Mouse (Mus musculus): ENCODE measurements around the gene Prdm12.

Gene Prdm12

GRCm38 (mm10) chr2:31703226-31703625, 63.4 kb downstream of the Prdm12 start:
- in situ Hi-C loops (cut with MboI, MseI): no loop called here

Data from T-helper 1 cell (primary cell).